Mouse (Mus musculus) liver, postnatal 0 days (tissue): ENCODE measurements at regions not wholly inside any gene's neighbourhood (a gene's known extent, or its start where the extent isn't known, plus 50 kb on each side); places are given as distances from the start of the nearest gene placed in this dataset.

Experiments used
- CTCF ChIP-seq: sonication (generic); IDR thresholded peaks from 2 replicates; pipeline ENCODE4 v1.5.1; 2016; ENCODE audit warnings: antibody characterized with exemption, low read depth
- EP300 ChIP-seq: IDR thresholded peaks from 2 replicates; pipeline ENCODE4 v1.6.1; 2016; ENCODE audit warnings: antibody characterized with exemption, low read depth, mild to moderate bottlenecking

DNA sequence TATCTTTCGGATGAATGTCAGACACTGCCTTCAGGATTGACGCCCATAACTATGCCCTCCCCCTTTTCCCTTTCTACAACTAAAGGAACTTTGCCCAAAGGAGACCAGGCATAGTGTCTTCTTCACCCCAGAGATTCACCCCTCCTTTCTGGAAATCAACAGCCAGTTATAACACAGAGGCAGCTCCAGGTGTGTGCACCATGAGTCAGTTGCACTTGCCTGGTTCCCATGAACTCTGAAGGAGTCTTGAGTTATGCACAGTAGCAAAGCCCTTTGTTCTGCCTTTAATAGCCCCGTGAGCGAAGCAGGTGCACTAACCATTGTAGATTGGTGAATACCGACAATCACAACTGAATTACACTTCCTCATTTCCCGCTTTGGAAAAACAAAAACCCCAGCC is 94.5 kb upstream of the Paip1 start:
- no peak for TF ChIP-seq CTCF
- no peak for TF ChIP-seq EP300
